ENCODE assay signal across 9 mouse cellular contexts in genomic region chr11:8859868-8860267, GRCm38 (mm10).
DNase-seq lines count a peak whose midpoint lies in the region; ATAC-seq and TF ChIP-seq lines count a peak whose summit lies in the region.
"Had no signal": no experiment of that assay in that cellular context is flagged by ENCODE, and none has a peak within 500 bp of the region (broad histone marks: within the 10 kb centered on the region; RNA-seq: fewer than 3 reads in every experiment).

No protein-coding gene starts in this region.

- dilution Hi-C loops in CH12.LX (cut with MboI; ENCODE audit: extremely low pct_ligation_motif_present, extremely low pct_unique_long_range_greater_than_20kb, low sequenced_read_pairs): no loop called here

- no peak overlapping the region for H3K4me3 ChIP-seq in cerebellum, adult 2 months (replicated peaks; ENCODE audit: insufficient read depth, low read depth, low read length)
- no peak overlapping the region for H3K4me3 ChIP-seq in CH12.LX (replicated peaks in 1 of 3; ENCODE audit: low read depth in 2 of 3, low read length in 2 of 3, poor library complexity in 1 of 3)
- H3K4me3 ChIP-seq: limb, embryonic 15.5 days had no signal

- peak; percentile 15; the same call in 1 of the 2 replicates for TF ChIP-seq CTCF in cerebellum, adult 2 months (IDR thresholded peaks at IDR 0.05; ENCODE audit: borderline replicate concordance, insufficient read depth, low read depth, low read length)
- peak; percentile 35 to 94 for TF ChIP-seq CTCF in CH12.LX (conservative IDR thresholded peaks at IDR 0.05 in 1 of 2, IDR thresholded peaks at IDR 0.05 in 1 of 2; ENCODE audit: low read depth in 2 of 2, low read length in 2 of 2)

- DNase-seq in cerebellum, adult 2 months: peak in 1 of 2 experiments; percentile 18
- no peak for DNase-seq in cerebellum, adult 8-10 months
- peak; percentile 64 for DNase-seq in CH12.LX (ENCODE audit: extremely low read depth)
- peak; percentile 19 for DNase-seq in c-Kit-positive CD71-positive TER-119-positive erythroid progenitor cells, embryonic 14.5 days (ENCODE audit: low spot score)
- peak; percentile 50 for DNase-seq in left cerebral cortex, adult 11 months (ENCODE audit: low spot score)
- peak; percentile 78 for DNase-seq in splenic B cell, adult 2 months (ENCODE audit: low read depth, low spot score)

- no peak for TF ChIP-seq POLR2A in cerebellum, adult 2 months (IDR thresholded peaks at IDR 0.05; ENCODE audit: borderline replicate concordance, insufficient read depth, low read length)
- TF ChIP-seq POLR2A in CH12.LX (IDR thresholded peaks at IDR 0.05; ENCODE audit: low read depth, low read length): no peak

- 46% methylated on average over 5 of the region's 5 CpGs for WGBS in cerebellum, adult 2 months

- no peaks in the 10 kb centered on the region for H3K79me2 ChIP-seq in CH12.LX (replicated peaks; ENCODE audit: control insufficient read depth, extremely low read depth, insufficient read depth, poor library complexity, severe bottlenecking)

- H3K27ac ChIP-seq in cerebellum, adult 2 months (ENCODE audit: insufficient read depth, low read length): no peak overlapping the region
- H3K27ac ChIP-seq in CH12.LX (ENCODE audit: insufficient read depth, low read depth): no peak overlapping the region
- H3K27ac ChIP-seq: limb, embryonic 15.5 days had no signal

- no peaks in the 10 kb centered on the region for H3K36me3 ChIP-seq in CH12.LX (replicated peaks in 1 of 2; ENCODE audit: control insufficient read depth in 1 of 2, insufficient read depth in 1 of 2, low read length in 1 of 2)
- no peaks in the 10 kb centered on the region for H3K36me3 ChIP-seq in splenic B cell, adult 2 months (ENCODE audit: control insufficient read depth, insufficient read depth, low read length, poor library complexity, severe bottlenecking)
- H3K36me3 ChIP-seq: limb, embryonic 15.5 days had no signal

- H3K27me3 ChIP-seq in cerebellum, adult 2 months (ENCODE audit: control insufficient read depth, insufficient read depth, low read length): no peaks in the 10 kb centered on the region
- H3K27me3 ChIP-seq in CH12.LX (replicated peaks): peaks cover 88% of the 10 kb centered on the region
- no peaks in the 10 kb centered on the region for H3K27me3 ChIP-seq in splenic B cell, adult 2 months (ENCODE audit: control insufficient read depth, insufficient read depth, low read length, poor library complexity, severe bottlenecking)
- H3K27me3 ChIP-seq: limb, embryonic 15.5 days had no signal

- peak; percentile 93 for TF ChIP-seq RAD21 in CH12.LX (IDR thresholded peaks at IDR 0.05; ENCODE audit: low read depth, low read length)

- no peaks in the 10 kb centered on the region for H3K4me1 ChIP-seq in cerebellum, adult 2 months (ENCODE audit: control insufficient read depth, insufficient read depth, low read length)
- no peaks in the 10 kb centered on the region for H3K4me1 ChIP-seq in CH12.LX (ENCODE audit: control insufficient read depth in 1 of 2, insufficient read depth in 2 of 2)
- H3K4me1 ChIP-seq: limb, embryonic 15.5 days had no signal

- TF ChIP-seq EP300 in CH12.LX (IDR thresholded peaks at IDR 0.05; ENCODE audit: low read length): no peak

- H3K9ac ChIP-seq in CH12.LX (ENCODE audit: insufficient read depth, low read depth): no peak overlapping the region
- H3K9ac ChIP-seq: limb, embryonic 15.5 days had no signal

- in situ Hi-C loops in CH12.LX (cut with MboI; ENCODE audit: low pct_ligation_motif_present, low pct_unique_long_range_greater_than_20kb, low sequenced_read_pairs): loop anchor here (10.0 kb wide), 1 partner anchor 435 kb away; no protein-coding TSS in a partner anchor

- peak; percentile 68; the same call in 1 of the 2 replicates for ATAC-seq in granulocyte monocyte progenitor cell, adult 5-6 weeks (replicated peaks; ENCODE audit: poor library complexity, severe bottlenecking)
- peak; percentile 84 for ATAC-seq in megakaryocyte progenitor cell, adult 5-6 weeks (replicated peaks; ENCODE audit: poor library complexity)

- no peaks in the 10 kb centered on the region for H3K9me3 ChIP-seq in CH12.LX (replicated peaks; ENCODE audit: low read length)
- H3K9me3 ChIP-seq: limb, embryonic 15.5 days had no signal

- H3K4me2 ChIP-seq in CH12.LX (ENCODE audit: insufficient read depth, low read depth, poor library complexity, severe bottlenecking): no peak overlapping the region
- H3K4me2 ChIP-seq: limb, embryonic 15.5 days had no signal

TF ChIP-seq in CH12.LX, 34 proteins besides CTCF, POLR2A, EP300 and RAD21:
- TF ChIP-seq MXI1 (IDR thresholded peaks at IDR 0.05; ENCODE audit: low read depth, low read length) (peak; percentile 51; the same call in 1 of the 2 replicates), ZC3H11A (IDR thresholded peaks at IDR 0.05; ENCODE audit: low read depth, low read length) (peak; percentile 79), CHD2 (IDR thresholded peaks at IDR 0.05; ENCODE audit: low read length) (peak; percentile 14; the same call in 1 of the 2 replicates), E2F4 (IDR thresholded peaks at IDR 0.05; ENCODE audit: insufficient replicate concordance, low read depth, low read length) (no peak), MAX (IDR thresholded peaks at IDR 0.05; ENCODE audit: low read length) (peak; percentile 75), NELFE (IDR thresholded peaks at IDR 0.05; ENCODE audit: low read depth, low read length) (peak; percentile 29; the same call in 1 of the 2 replicates), MEF2A (IDR thresholded peaks at IDR 0.05; ENCODE audit: borderline replicate concordance, low read depth, low read length) (peak; percentile 71), MYC (IDR thresholded peaks at IDR 0.05; ENCODE audit: low read depth, low read length) (peak; percentile 85), IRF4 (IDR thresholded peaks at IDR 0.05; ENCODE audit: low read depth, low read length) (peak; percentile 35; the same call in 1 of the 2 replicates), SMC3 (IDR thresholded peaks at IDR 0.05; ENCODE audit: low read depth, low read length) (peak; percentile 94), RCOR1 (conservative IDR thresholded peaks at IDR 0.05; ENCODE audit: low read depth, low read length) (0 out of 2 replicates have a peak, but pooled peaks have one; percentile 21), TCF12 (IDR thresholded peaks at IDR 0.05; ENCODE audit: low read depth, low read length) (no peak), ETS1 (conservative IDR thresholded peaks at IDR 0.05; ENCODE audit: low read depth, low read length) (no peak), UBTF (IDR thresholded peaks at IDR 0.05; ENCODE audit: low read depth, low read length) (no peak)
